Mouse (Mus musculus): ENCODE data around the gene Atp4b.

GRCm38 (mm10) chr8:13343134-13343533 lies 53.5 kb downstream of the Atp4b start:
- no peak for TF ChIP-seq POLR2A (IDR thresholded peaks at IDR 0.05; ENCODE audit: borderline replicate concordance, extremely low read depth, low read depth, low read length)
- no peak for TF ChIP-seq CTCF (IDR thresholded peaks at IDR 0.05; ENCODE audit: insufficient read depth, low read length)
